Mouse (Mus musculus): ENCODE results near the gene Tbxas1. TPM values are rescaled to one million over a fixed set of nuclear protein-coding genes. Genes with fewer than 3 reads are reported as not detected.

Tbxas1 gene
- 1 to 10 TPM; 2.3 TPM for total RNA-seq (2021)

GRCm38 (mm10) chr6:38875258-38876070, at the start of gene Tbxas1:
TSS of gene Tbxas1 (plus strand) at chr6:38875404.
- intact Hi-C loops (cut with DNase I), result loop anchor here (2.0 kb wide), 1 partner anchor 139 kb away; no protein-coding TSS in a partner anchor

GRCm38 (mm10) chr6:38825886-38826285, 49.3 kb upstream of the Tbxas1 start:
- no peak for DNase-seq (ENCODE audit: low spot score in 2 of 2)
- intact Hi-C loops (cut with DNase I), result no loop called here

More at GRCm38 (mm10) chr6:38875258-38876070, at the start of gene Tbxas1:
- peak; percentile 54 to 57 for DNase-seq (ENCODE audit: low spot score in 2 of 2)

- DNase-seq (ENCODE audit: low spot score in 2 of 2), result no peak
- intact Hi-C loops (cut with DNase I), result no loop called here
Measured at GRCm38 (mm10) chr6:38826857-38827256, 48.3 kb upstream of the Tbxas1 start.

- intact Hi-C loops (cut with DNase I), result no loop called here
- no peak for DNase-seq (ENCODE audit: low spot score in 2 of 2)
Measured at GRCm38 (mm10) chr6:38827435-38827834, 47.8 kb upstream of the Tbxas1 start.

- intact Hi-C loops (cut with DNase I), result no loop called here
Measured at GRCm38 (mm10) chr6:38828211-38828610, 47.0 kb upstream of the Tbxas1 start.

GRCm38 (mm10) chr6:38829452-38829851, 45.8 kb upstream of the Tbxas1 start:
- DNase-seq (ENCODE audit: low spot score in 2 of 2), result no peak
- intact Hi-C loops (cut with DNase I), result no loop called here

More at GRCm38 (mm10) chr6:38828211-38828610, 47.0 kb upstream of the Tbxas1 start:
- DNase-seq (ENCODE audit: low spot score in 2 of 2), result no peak

- intact Hi-C loops (cut with DNase I), result no loop called here
- no peak for DNase-seq (ENCODE audit: low spot score in 2 of 2)
Measured at GRCm38 (mm10) chr6:38833721-38834120, 41.5 kb upstream of the Tbxas1 start.

GRCm38 (mm10) chr6:38834727-38835126, 40.5 kb upstream of the Tbxas1 start:
- intact Hi-C loops (cut with DNase I), result no loop called here
- DNase-seq (ENCODE audit: low spot score in 2 of 2), result no peak

- no peak for DNase-seq (ENCODE audit: low spot score in 2 of 2)
- intact Hi-C loops (cut with DNase I), result no loop called here
Measured at GRCm38 (mm10) chr6:38835217-38835616, 40.0 kb upstream of the Tbxas1 start.

- intact Hi-C loops (cut with DNase I), result no loop called here
Measured at GRCm38 (mm10) chr6:38838061-38838460, 37.1 kb upstream of the Tbxas1 start.

GRCm38 (mm10) chr6:38839891-38840290, 35.3 kb upstream of the Tbxas1 start:
- DNase-seq (ENCODE audit: low spot score in 2 of 2), result no peak
- intact Hi-C loops (cut with DNase I), result no loop called here

More at GRCm38 (mm10) chr6:38838061-38838460, 37.1 kb upstream of the Tbxas1 start:
- no peak for DNase-seq (ENCODE audit: low spot score in 2 of 2)

- intact Hi-C loops (cut with DNase I), result no loop called here
- DNase-seq (ENCODE audit: low spot score in 2 of 2), result no peak
Measured at GRCm38 (mm10) chr6:38840380-38840779, 34.8 kb upstream of the Tbxas1 start.

GRCm38 (mm10) chr6:38840780-38841179, 34.4 kb upstream of the Tbxas1 start:
- intact Hi-C loops (cut with DNase I), result no loop called here

GRCm38 (mm10) chr6:38841551-38841950, 33.7 kb upstream of the Tbxas1 start:
- no peak for DNase-seq (ENCODE audit: low spot score in 2 of 2)
- intact Hi-C loops (cut with DNase I), result no loop called here

More at GRCm38 (mm10) chr6:38840780-38841179, 34.4 kb upstream of the Tbxas1 start:
- no peak for DNase-seq (ENCODE audit: low spot score in 2 of 2)

- DNase-seq (ENCODE audit: low spot score in 2 of 2), result no peak
- intact Hi-C loops (cut with DNase I), result no loop called here
Measured at GRCm38 (mm10) chr6:38845117-38845516, 30.1 kb upstream of the Tbxas1 start.

- intact Hi-C loops (cut with DNase I), result no loop called here
- DNase-seq (ENCODE audit: low spot score in 2 of 2), result no peak
Measured at GRCm38 (mm10) chr6:38845876-38846275, 29.3 kb upstream of the Tbxas1 start.

- no peak for DNase-seq (ENCODE audit: low spot score in 2 of 2)
- intact Hi-C loops (cut with DNase I), result no loop called here
Measured at GRCm38 (mm10) chr6:38846330-38847195, 28.6 kb upstream of the Tbxas1 start.

GRCm38 (mm10) chr6:38847447-38847846, 27.8 kb upstream of the Tbxas1 start:
- DNase-seq (ENCODE audit: low spot score in 2 of 2), result no peak
- intact Hi-C loops (cut with DNase I), result no loop called here

GRCm38 (mm10) chr6:38847958-38848910, 27.0 kb upstream of the Tbxas1 start:
- intact Hi-C loops (cut with DNase I), result no loop called here
- no peak for DNase-seq (ENCODE audit: low spot score in 2 of 2)
